Mouse (Mus musculus): ENCODE data around the gene Itk.
"Not testable (repeated sequence)": the region's sequence is repeated elsewhere in the genome, so short reads cannot be mapped to it uniquely, and the experiment has no call there.

The Itk gene

DNA sequence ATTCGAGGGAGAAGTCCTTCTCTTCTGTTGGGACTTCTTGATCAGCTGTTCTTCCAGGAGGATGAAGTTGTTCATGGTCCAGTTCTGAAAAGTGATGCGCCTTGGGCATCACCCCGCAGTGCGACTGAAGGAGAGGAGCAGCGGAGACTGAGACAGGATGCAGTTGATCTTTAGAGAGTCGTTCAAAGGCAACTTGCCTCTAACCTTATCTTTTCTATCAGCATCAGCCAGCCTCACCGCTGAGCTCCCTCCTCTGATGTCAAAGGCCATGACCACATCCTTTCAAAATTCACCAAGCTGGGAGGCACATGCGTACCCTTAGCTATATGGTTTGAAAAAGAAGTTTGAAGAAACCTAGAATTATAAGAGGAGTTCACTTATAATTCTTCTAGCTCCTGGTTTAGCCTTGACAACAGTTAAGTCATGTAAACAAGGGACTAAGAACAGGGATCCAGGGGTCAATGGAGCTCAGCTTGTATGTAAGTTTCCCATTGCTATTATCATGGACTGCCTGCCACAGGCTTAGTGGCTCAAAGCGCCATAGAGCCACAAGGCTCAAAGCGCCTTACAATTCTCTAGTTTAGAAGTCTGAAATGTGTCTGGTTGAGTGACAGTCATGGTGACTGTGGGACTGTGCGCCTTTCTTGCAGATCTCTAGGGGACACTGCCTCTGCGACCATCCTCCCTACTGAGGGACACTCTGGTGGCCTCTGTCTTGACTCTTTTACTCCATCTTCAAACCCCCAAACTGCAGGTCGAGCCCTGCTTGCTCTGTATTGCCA lies at the start of gene Itk:
Itk (minus strand) TSS at position 180 of the 782 bp plus-strand sequence.
- no peak for DNase-seq (ENCODE audit: low spot score in 2 of 2)

DNA sequence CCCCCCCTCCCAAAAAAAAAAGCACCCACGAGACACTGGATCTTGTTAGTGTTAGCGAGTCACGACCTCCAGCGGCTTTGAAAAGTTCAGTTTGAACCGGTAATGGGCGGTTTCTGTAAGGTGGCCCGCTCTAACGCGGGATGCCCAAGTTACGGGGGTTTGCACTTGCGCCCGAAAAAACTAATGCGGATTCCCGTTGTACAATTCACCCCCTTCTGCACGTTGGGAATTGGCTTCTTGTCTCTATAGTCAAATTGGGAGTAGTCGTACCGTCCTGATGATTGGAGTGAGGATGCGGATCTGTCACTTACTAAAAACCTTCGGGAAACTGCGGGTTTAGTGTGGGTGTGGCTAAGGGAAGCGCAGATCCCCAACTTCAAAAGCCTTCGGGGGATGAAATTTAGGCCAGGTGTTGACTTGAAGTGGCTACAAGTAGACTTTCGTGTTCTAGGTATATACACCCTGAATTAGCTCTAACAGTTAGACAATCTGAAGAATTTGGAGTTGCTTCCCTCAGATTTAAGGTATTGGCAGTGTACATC lies 48.2 kb upstream of the Itk start:
- DNase-seq (ENCODE audit: low spot score in 2 of 2): peak in 1 of 2 experiments; percentile 6

DNA sequence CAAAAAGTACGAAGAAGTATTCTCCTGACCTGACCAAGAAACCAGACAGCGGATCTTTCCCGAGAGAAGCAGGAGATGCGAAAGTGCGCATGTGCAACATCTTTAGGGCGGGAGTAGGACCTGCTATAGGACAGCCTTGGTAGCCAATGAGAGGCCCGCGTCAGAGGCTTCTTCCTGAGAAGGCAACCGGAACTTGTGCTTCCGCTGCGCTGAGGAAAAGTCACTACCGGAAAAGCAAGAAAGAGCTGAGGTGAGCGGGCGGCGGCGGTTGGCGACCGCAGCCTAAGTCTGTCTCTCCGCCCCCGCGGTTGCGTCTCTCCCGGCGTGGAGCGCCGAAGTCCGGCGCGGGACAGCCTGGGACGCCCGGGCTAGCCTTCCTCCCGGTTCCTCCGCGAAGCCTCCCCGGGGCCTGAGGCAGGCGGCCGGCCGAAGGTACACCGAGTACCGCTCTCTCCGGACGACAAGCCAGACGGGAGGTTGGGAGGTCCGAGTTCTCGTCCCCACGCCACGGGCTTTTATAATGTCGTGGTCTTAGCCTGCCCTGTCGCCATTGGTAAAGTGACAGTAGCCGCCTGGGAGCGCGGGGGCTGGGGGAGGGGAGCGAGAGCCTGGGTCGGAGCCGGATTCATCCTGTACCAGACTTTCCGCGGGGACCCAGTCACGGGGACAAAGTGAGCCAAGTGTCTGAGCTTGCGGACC lies 47.6 kb upstream of the Itk start, which contains the start of gene Med7:
Med7 (plus strand) TSS at position 166 of the 699 bp plus-strand sequence.
- peak; percentile 91 to 94 for DNase-seq (ENCODE audit: low spot score in 2 of 2)

DNA sequence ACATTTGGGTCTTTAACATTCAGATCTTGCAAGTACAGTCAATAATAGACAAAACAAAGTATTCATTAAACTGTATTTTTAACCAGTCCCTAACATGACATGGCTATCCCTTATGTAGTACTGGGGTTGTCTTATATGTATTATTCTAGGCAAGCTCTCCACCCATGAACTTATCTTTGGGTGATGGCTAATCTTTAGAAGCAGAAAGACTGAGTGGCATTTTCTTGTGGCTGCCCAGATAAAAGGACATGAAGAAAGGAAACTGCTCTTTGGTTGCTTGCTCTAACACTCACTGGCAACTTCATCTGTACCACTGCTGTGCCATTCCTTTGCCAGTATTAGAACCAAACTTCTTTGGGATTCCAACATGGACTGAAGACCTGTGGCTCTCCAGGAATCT lies 46.0 kb upstream of the Itk start:
- DNase-seq (ENCODE audit: low spot score in 2 of 2): no peak

DNA sequence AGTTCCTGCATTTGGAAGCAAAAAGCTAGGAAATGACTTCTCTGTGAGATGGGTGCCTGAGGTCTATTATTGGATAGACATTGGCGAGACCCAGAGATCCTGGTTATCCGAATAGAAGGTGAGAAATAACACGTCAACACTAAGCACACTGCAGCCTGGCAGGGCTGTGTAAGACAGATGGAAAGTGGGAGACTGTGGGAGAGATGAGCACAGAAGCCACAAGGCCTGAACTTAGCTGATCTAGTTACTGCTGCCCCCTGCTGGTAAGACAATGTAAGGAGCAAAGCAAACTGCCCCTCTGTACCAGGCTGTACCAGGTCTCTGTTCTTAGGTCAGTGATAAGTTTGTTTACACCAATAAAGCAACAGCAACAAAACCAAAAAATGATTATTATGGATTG lies 41.8 kb upstream of the Itk start:
- DNase-seq (ENCODE audit: low spot score in 2 of 2): peak; percentile 67 to 74

DNA sequence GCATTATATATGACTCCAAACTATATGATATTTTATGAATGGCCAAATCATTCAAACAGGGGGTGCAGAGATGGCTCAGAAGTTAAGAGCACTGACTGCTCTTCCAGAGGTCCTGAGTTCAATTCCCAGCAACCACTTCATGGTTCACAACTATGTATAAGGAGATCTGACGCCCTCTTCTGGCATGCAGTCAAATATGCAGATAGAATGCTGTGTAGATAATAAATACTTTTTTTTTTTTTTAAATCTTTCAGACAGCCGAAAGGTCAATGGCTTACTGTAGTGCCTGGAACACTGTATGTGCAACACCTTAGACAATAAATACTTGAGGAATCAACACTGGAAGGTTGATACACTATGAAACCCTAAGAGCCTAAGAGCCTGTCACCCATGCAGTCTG lies 40.8 kb upstream of the Itk start:
- DNase-seq (ENCODE audit: low spot score in 2 of 2): no peak

DNA sequence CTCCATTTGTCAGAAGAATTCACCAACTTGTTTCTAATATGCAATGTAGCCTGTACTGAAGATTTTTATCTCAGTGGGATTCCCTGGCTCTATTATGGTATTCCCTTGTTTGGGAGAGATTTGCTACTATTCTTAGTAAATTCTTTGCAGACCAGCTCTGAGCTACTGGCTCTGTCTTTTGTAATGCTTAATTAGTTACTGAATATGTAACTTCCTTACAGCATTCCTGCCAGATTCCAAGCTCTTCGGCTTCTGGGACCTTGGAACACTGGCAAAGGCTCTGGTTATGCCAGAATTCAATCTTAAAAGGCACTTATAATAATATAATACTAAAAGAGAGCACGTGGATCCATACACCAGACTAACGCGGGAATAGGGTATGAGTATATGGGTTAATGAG lies 38.8 kb upstream of the Itk start:
- not testable (repeated sequence) for DNase-seq (ENCODE audit: low spot score in 2 of 2)

DNA sequence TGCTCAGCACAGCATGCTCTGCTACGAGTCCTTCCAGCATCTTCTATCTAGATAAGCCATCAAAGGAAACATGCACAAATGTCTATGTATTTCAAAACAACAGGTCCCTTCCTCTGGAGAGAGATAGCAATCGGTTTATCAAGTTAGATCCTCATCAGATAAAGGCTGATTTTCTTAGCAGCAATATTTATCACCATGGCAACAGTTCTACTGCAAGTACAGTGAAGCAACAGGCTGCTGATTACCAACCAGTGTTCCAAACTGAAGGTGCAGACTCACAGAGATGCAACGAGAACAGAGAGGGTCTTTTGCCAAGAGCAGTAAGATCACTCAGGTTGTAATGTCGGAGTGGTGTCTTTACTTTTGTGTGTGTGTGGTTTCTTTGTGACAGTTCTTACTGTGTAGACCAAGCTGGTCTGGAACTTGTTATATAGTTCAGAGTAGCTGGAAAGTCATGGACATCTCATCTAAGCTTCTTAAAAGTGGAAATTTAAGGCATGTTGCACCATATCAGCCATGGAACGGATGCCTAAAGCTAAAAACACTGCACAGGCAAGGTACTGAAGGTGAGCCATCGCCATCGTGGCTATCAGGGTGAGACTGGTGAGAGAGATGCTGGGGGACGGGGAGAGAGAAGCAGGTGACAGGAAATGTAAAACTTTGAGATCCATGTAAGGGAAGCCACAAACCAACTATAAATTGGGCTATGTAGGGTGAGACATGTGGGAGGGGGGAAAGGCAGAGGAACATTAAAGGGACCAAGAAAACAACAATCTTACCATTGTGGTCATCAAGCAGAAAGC lies 32.0 kb upstream of the Itk start:
- DNase-seq (ENCODE audit: low spot score in 2 of 2): no peak

DNA sequence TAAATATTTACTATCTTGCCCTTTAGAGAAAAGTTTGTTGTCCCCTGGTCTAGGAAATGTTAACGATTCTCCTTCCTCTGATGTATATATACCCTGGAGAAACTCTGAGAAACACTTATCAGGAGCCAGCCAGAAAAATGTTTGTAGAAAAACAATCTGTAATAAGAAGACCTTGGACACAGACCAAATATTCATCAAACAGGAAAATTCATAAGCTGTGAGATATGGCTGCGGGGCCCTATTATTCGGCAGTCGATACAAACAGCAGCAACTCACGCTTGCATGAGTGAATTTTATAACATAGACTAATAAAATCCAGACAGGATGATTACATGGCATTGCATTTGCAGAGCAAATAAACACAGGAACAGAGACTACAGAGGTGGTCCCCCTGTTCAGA lies 29.5 kb upstream of the Itk start:
- no peak for DNase-seq (ENCODE audit: low spot score in 2 of 2)

DNA sequence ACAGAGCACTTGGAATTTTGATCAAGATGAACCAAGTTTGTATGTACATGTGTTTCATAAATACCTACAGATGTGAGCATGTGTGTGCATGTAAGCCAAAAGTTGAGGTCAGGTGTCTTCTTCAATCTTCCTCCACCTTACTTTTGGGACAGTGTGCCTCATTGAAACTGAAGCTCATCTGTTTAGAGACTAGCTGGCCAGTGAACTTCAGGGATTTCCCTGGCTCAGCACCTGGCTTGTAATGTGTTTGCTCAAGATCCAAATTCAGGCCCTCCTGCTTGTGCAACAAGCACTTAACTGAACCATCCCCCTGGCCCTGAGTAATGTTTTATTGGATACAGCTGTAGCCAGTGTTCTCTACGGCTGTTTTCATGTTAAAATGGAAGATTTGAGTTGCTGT lies 29.1 kb upstream of the Itk start:
- no peak for DNase-seq (ENCODE audit: low spot score in 2 of 2)

DNA sequence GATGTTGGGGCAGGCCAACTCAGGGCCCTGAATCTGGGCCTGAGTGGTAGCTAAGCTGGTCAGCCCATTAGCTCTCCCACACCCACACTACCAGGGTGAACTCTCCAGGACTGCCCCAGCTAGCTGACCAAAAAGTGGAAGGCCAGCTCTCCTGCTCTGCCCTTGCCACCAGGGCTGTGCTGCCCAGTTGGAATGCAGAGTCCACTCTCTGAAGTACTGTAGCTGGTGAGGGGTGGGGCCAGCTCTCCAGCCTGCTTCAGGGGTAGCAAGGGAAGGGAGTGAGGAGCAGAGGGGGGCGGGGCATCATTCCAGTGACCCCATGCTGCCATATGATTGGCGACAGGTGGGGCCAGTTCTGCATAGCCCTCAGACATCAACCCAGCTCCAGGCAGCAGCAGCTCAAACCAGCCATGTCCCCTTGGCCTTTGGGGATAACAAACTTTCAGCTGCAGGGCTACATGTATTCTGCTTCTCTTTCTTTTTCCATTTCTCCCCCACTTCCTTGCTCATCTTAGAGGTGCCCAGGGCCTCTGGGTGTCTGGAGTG lies 20.8 kb upstream of the Itk start:
- DNase-seq (ENCODE audit: low spot score in 2 of 2): no peak

DNA sequence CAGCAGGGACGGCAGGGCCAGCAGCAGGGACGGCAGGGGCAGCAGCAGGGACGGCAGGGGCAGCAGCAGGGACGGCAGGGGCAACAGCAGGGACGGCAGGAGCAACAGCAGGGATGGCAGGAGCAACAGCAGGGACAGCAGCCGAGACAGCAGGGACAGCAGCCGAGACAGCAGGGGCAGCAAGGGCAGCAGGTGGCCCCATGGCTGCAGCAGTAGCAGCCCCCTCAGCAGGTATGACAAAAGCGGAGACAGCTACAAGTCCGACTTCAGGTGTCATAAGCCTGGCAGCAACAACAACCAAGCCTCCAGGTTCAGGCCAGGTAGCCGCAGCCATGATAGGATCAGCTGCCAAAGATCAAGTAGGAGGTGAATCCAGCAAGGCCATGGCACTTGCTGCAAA lies 17.4 kb upstream of the Itk start:
- no peak for DNase-seq (ENCODE audit: low spot score in 2 of 2)

DNA sequence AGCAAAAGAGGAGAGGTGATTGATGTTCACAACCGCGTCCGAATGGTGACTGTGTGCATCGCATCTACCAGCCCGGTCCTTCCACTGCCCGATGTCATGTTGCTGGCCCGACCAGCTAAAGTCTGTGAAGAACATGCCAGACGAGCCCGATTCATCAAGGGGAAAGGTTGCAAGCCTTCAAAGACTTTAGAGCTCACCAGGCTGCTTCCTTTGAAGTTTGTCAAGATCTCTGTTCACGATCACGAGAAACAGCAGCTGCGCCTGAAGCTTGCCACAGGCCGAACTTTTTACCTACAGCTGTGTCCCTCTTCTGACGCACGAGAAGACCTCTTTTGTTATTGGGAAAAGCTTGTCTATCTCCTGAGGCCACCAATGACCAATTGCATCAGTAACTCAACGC lies 15.7 kb upstream of the Itk start:
- no peak for DNase-seq (ENCODE audit: low spot score in 2 of 2)

DNA sequence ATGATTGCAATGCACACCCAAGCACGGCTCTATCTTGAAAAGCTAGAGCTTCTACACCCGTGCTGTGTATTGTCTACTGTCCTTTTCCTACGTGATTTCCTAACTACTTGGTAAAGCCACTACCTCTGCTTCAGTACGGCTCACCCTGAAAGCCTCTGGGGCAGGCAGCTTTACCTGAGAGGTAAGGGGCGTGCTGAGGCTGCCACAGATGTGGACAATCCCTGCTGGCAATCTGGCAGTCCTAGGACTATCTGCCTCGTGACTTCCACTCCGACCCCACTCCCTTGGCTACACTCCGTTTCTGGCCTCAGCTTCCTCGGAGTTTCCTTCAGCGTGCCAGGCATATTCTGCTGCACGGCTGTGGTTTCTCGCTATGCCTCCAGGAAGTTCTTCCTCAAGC lies 12.2 kb upstream of the Itk start:
- no peak for DNase-seq (ENCODE audit: low spot score in 2 of 2)

DNA sequence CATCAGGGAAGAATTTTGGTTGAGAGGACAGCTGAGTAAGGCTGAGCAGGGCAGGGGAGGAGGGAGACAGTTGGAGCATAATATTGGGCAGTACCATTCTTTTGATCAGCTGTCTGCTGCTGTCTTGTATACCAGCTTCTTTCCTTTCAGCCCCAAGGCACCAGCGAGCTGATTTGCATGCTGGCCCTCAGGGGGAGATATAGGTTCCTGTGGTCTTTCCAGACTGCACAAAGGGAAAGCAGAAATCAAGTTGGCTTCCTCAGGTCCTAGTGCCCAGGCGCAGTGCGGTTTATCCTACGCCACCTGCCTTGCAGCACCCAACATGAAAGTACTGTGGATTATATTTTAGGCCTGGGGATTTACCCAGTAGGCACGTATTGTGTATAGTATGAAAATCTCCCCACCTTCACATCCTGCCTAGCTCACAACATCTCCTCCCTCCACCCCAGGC lies 9.6 kb upstream of the Itk start:
- DNase-seq (ENCODE audit: low spot score in 2 of 2): no peak

DNA sequence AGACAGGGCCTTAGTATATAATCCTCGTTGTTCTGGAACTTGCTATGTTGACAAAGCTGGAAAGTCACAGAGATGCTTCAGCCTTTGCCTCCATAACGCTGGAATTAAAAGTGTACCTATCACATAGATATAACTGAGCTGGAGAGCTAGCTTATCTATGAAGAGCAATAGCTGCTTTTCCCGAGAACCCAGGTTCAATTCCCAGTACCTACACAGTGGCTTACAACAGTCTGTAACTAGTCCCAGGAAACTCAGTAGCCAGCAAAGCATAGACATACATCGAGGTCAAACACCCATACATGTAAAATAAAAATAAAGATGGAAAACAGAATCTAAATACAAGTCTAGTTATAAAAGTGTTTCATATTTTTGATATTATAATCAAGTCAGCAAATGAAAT lies 9.2 kb upstream of the Itk start:
- no peak for DNase-seq (ENCODE audit: low spot score in 2 of 2)

DNA sequence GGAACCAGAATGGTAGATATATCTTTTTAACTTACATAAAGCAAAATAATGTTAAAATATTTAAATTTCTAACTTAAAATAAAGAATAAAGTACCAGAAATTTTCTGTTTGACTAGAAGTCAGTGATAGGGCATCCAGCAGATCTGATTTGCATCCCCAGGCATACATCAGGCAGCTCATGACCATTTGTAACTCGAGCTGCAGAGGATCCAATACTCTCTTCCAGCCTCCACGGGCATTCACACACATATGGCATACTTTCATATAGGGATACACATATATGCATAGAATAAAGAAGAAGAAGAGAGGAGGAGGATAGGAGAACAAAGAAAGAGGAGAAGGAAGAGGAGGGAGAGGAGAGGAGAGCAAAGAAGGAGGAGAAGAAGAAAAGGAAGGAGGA lies 8.6 kb upstream of the Itk start:
- DNase-seq (ENCODE audit: low spot score in 2 of 2): no peak

DNA sequence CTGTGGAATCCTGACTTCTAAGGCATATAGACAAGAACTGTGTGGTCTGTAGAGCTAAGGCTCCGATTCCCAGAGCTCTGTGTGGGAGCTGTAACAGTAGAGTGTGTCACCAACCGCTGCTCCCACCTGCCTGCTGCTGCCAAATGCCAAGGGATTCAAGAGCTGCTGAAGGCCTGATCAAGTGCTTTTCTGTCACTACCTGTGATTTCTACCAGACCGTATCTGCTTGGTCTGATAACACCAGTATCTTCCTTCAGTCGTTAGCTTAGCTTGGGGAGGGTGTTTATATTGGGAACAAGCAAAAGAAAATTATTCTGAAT lies 7.5 kb upstream of the Itk start:
- no peak for DNase-seq (ENCODE audit: low spot score in 2 of 2)

DNA sequence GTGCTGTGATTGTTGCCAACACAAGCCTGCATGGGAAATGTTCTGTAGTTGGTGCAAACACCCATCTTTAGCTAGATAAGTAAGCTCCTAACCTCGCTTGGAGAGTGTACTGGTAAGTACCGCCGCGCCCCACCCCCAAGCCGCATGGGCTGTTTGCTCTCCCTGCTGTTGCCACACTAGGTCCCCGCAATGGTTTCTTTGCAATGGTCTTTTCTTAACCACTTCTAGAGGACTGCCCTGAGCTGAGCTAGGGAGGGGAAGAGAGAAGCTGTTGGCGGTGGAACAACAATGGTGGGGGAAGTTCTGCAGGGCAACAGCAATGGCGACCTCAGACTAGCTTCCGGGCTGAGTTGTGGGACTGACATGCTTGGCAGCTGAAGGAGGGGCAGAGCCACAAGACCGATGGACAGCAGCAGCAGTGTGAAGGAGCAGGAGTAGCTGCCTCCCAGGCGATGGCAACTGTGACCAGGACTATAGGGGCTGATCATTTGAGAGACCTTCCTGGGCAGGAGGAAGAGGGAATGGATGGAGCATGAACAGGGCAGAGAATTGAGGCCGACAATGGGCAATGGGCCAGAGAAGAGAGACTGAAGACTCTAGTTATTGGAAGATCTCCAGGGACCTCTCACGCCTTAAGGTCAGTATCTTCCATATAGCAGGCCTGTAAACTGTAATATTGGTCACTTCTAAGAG lies 7.0 kb upstream of the Itk start, which contains the start of gene Fam71b:
Fam71b (plus strand) TSS at position 393 of the 693 bp plus-strand sequence.
- DNase-seq (ENCODE audit: low spot score in 2 of 2): no peak

DNA sequence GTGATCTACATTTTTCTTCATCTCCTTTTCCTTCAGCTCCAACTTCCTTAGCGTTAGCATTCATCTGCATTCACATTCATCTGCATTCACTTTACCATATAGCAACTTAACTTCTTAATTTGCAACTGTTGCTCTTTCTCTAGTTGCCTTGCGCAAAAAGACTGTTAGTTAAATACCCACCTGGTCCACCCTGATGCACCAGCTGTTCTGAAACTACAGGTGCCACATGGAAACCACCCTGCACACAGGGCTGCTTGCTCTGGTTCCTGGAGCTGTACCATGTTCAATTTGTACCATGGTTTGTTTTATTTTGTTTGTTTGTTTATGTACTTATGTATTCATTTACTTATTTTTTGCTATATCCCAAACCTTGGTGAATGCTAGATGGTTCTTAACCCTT lies 6.4 kb upstream of the Itk start:
- DNase-seq (ENCODE audit: low spot score in 2 of 2): no peak

DNA sequence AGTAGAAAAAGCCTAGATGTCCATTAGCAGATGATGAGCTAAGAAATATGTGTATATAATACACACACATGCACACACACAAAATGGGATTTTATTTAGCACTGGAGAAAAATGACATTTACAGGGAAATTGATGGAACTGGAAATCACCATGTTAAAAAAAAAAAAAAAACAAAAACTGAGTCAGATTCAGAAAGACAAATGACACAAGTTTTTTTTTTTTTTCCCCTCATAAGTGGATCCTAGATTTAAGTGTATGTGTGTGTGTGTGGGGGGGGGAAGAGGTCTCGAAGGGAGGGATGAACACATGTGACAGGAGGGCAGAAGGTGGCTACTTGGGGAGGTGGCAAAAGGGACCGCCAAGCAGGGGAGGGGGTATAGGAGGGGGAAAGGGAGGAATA lies 5.8 kb upstream of the Itk start:
- DNase-seq (ENCODE audit: low spot score in 2 of 2): no peak
